In genomic region chr6:145127652-145128051, GRCm38 (mm10) we compare ENCODE assay signal across 20 mouse cellular contexts. TPM values are rescaled to one million over a fixed set of nuclear protein-coding genes. Genes with fewer than 3 reads are reported as not detected.
DNase-seq lines count a peak whose midpoint lies in the region; ATAC-seq and TF ChIP-seq lines count a peak whose summit lies in the region.
"Had no signal": no experiment of that assay in that cellular context is flagged by ENCODE, and none has a peak within 500 bp of the region (broad histone marks: within the 10 kb centered on the region; RNA-seq: fewer than 3 reads in every experiment).

No protein-coding gene starts in this region.

- H3K36me3 ChIP-seq in kidney, adult 2 months (ENCODE audit: control insufficient read depth, insufficient read depth, low read length) = no peaks in the 10 kb centered on the region
- no peaks in the 10 kb centered on the region for H3K36me3 ChIP-seq in midbrain, postnatal 0 days (ENCODE audit: insufficient read depth, low read length)
- H3K36me3 ChIP-seq in midbrain, embryonic 16.5 days (ENCODE audit: control insufficient read depth, insufficient read depth, low read length) = no peaks in the 10 kb centered on the region
- peaks cover 9 to 66% of the 10 kb centered on the region in 2 experiments for H3K36me3 ChIP-seq in CH12.LX (replicated peaks in 1 of 2; ENCODE audit: control insufficient read depth in 1 of 2, insufficient read depth in 1 of 2, low read length in 1 of 2)
- H3K36me3 ChIP-seq: G1E; heart, embryonic 10.5 days; midbrain, embryonic 13.5 days had no signal

- no peak overlapping the region for H3K9ac ChIP-seq in midbrain, postnatal 0 days (replicated peaks; ENCODE audit: low read length, poor library complexity, severe bottlenecking)
- no peak overlapping the region for H3K9ac ChIP-seq in midbrain, embryonic 16.5 days (ENCODE audit: low read depth, low read length)
- H3K9ac ChIP-seq in CH12.LX (ENCODE audit: insufficient read depth, low read depth) = no peak overlapping the region
- H3K9ac ChIP-seq: liver, embryonic 12.5 days; midbrain, embryonic 13.5 days had no signal

- no peaks in the 10 kb centered on the region for H3K9me3 ChIP-seq in midbrain, postnatal 0 days (ENCODE audit: low read length)
- no peaks in the 10 kb centered on the region for H3K9me3 ChIP-seq in midbrain, embryonic 16.5 days (replicated peaks; ENCODE audit: control insufficient read depth, low read length, poor library complexity, severe bottlenecking)
- H3K9me3 ChIP-seq in CH12.LX (replicated peaks; ENCODE audit: low read length) = peaks cover 12% of the 10 kb centered on the region
- H3K9me3 ChIP-seq: heart, embryonic 10.5 days; midbrain, embryonic 13.5 days had no signal

- no peaks in the 10 kb centered on the region for H3K27me3 ChIP-seq in kidney, adult 2 months (replicated peaks; ENCODE audit: control insufficient read depth, insufficient read depth, low read length)
- H3K27me3 ChIP-seq in midbrain, postnatal 0 days (ENCODE audit: insufficient read depth, low read length) = no peaks in the 10 kb centered on the region
- no peaks in the 10 kb centered on the region for H3K27me3 ChIP-seq in midbrain, embryonic 16.5 days (ENCODE audit: control insufficient read depth, insufficient read depth, low read depth, low read length)
- no peaks in the 10 kb centered on the region for H3K27me3 ChIP-seq in CH12.LX (replicated peaks)
- H3K27me3 ChIP-seq: liver, embryonic 12.5 days; midbrain, embryonic 13.5 days had no signal

- dilution Hi-C loops in CH12.LX (cut with MboI; ENCODE audit: extremely low pct_ligation_motif_present, extremely low pct_unique_long_range_greater_than_20kb, low sequenced_read_pairs) = no loop called here

- H3K4me1 ChIP-seq in kidney, adult 2 months (ENCODE audit: control insufficient read depth, insufficient read depth, low read length) = no peaks in the 10 kb centered on the region; the same call in 1 of the 2 replicates
- no peaks in the 10 kb centered on the region for H3K4me1 ChIP-seq in midbrain, postnatal 0 days (ENCODE audit: insufficient read depth, low read length)
- no peaks in the 10 kb centered on the region for H3K4me1 ChIP-seq in midbrain, embryonic 16.5 days (ENCODE audit: control insufficient read depth, insufficient read depth, low read length)
- H3K4me1 ChIP-seq in CH12.LX (ENCODE audit: control insufficient read depth in 1 of 2, insufficient read depth in 2 of 2) = peaks cover 12 to 42% of the 10 kb centered on the region in 2 experiments

- TF ChIP-seq POLR2A in kidney, adult 2 months (IDR thresholded peaks at IDR 0.05; ENCODE audit: low read depth, low read length) = no peak
- no peak for TF ChIP-seq POLR2A in CH12.LX (IDR thresholded peaks at IDR 0.05; ENCODE audit: low read depth, low read length)
- no peak for TF ChIP-seq POLR2A in brain, embryonic 14.5 days (IDR thresholded peaks at IDR 0.05; ENCODE audit: borderline replicate concordance, extremely low read depth, insufficient read depth, insufficient read length, poor library complexity, severe bottlenecking)

- in situ Hi-C loops in CH12.LX (cut with MboI; ENCODE audit: low pct_ligation_motif_present, low pct_unique_long_range_greater_than_20kb, low sequenced_read_pairs) = no loop called here

- no peak for TF ChIP-seq EP300 in CH12.LX (IDR thresholded peaks at IDR 0.05; ENCODE audit: low read length)

- ATAC-seq in midbrain, postnatal 0 days (ENCODE audit: low FRiP score) = no peak
- no peak for ATAC-seq in midbrain, embryonic 16.5 days
- ATAC-seq in frontal cortex, adult (ENCODE audit: low TSS enrichment) = no peak
- ATAC-seq: forebrain, embryonic 16.5 days; hindbrain, embryonic 16.5 days; liver, embryonic 12.5 days; midbrain, embryonic 13.5 days had no signal

- peak; percentile 49 for TF ChIP-seq RAD21 in CH12.LX (IDR thresholded peaks at IDR 0.05; ENCODE audit: low read depth, low read length)

- H3K27ac ChIP-seq in kidney, adult 2 months (ENCODE audit: insufficient read depth, low read depth, low read length) = no peak overlapping the region
- H3K27ac ChIP-seq in midbrain, postnatal 0 days (ENCODE audit: low read depth, low read length) = no peak overlapping the region
- no peak overlapping the region for H3K27ac ChIP-seq in midbrain, embryonic 16.5 days (ENCODE audit: low read length)
- no peak overlapping the region for H3K27ac ChIP-seq in CH12.LX (ENCODE audit: insufficient read depth, low read depth)
- H3K27ac ChIP-seq: heart, embryonic 10.5 days; liver, embryonic 12.5 days; midbrain, embryonic 13.5 days had no signal

- H3K4me2 ChIP-seq in midbrain, postnatal 0 days (ENCODE audit: low read depth, low read length, poor library complexity, severe bottlenecking) = no peak overlapping the region
- no peak overlapping the region for H3K4me2 ChIP-seq in midbrain, embryonic 16.5 days (ENCODE audit: low read length)
- H3K4me2 ChIP-seq in CH12.LX (ENCODE audit: insufficient read depth, low read depth, poor library complexity, severe bottlenecking) = no peak overlapping the region
- H3K4me2 ChIP-seq: liver, embryonic 12.5 days; midbrain, embryonic 13.5 days had no signal

- no peak overlapping the region for H3K4me3 ChIP-seq in kidney, adult 2 months (ENCODE audit: insufficient read depth, low read depth, low read length)
- H3K4me3 ChIP-seq in midbrain, postnatal 0 days (ENCODE audit: low read depth, low read length) = no peak overlapping the region
- no peak overlapping the region for H3K4me3 ChIP-seq in midbrain, embryonic 16.5 days (ENCODE audit: low read depth, low read length)
- H3K4me3 ChIP-seq in CH12.LX (replicated peaks in 1 of 3; ENCODE audit: low read depth in 2 of 3, low read length in 2 of 3, poor library complexity in 1 of 3) = no peak overlapping the region
- H3K4me3 ChIP-seq: heart, embryonic 10.5 days; liver, embryonic 12.5 days; midbrain, embryonic 13.5 days had no signal

- DNase-seq in kidney, adult 2 months = no peak
- DNase-seq in kidney, postnatal 36 days = no peak
- DNase-seq in midbrain, postnatal 0 days (ENCODE audit: low spot score) = no peak
- DNase-seq in CH12.LX (ENCODE audit: extremely low read depth) = no peak
- no peak for DNase-seq in brain, embryonic 14.5 days (ENCODE audit: low read depth)
- DNase-seq in embryo, embryonic 10.5 days (ENCODE audit: low spot score) = no peak
- DNase-seq: adrenal gland, postnatal 10 days; cerebellum, adult 8-10 months; embryo, embryonic 11 days; gastrocnemius, postnatal 14 days; kidney, adult 9 months; lung, postnatal 36 days had no signal

- TF ChIP-seq CTCF in kidney, adult 2 months (conservative IDR thresholded peaks at IDR 0.05; ENCODE audit: insufficient read depth, insufficient read length, low read depth, low read length) = 0 out of 2 replicates have a peak, but pooled peaks have one; percentile 10
- peak; percentile 27; the same call in 1 of the 2 replicates for TF ChIP-seq CTCF in midbrain, postnatal 0 days (IDR thresholded peaks at IDR 0.05)
- TF ChIP-seq CTCF in CH12.LX (conservative IDR thresholded peaks at IDR 0.05 in 1 of 2, IDR thresholded peaks at IDR 0.05 in 1 of 2; ENCODE audit: low read depth in 2 of 2, low read length in 2 of 2) = peak; percentile 23 to 56; a peak in 2 of 4 replicates
- TF ChIP-seq CTCF in brain, embryonic 14.5 days (IDR thresholded peaks at IDR 0.05; ENCODE audit: borderline replicate concordance, extremely low read depth, insufficient read depth, insufficient read length) = 0 out of 2 replicates have a peak, but pooled peaks have one; percentile 3

- peaks cover 53% of the 10 kb centered on the region for H3K79me2 ChIP-seq in CH12.LX (replicated peaks; ENCODE audit: control insufficient read depth, extremely low read depth, insufficient read depth, poor library complexity, severe bottlenecking)

- 97% methylated on average over 3 of the region's 3 CpGs for WGBS in kidney, adult 2 months
- 97% methylated on average over 3 of the region's 3 CpGs for WGBS in midbrain, postnatal 0 days
- WGBS in midbrain, embryonic 16.5 days = 95% methylated on average over 3 of the region's 3 CpGs

TF ChIP-seq in CH12.LX, 34 proteins besides CTCF, POLR2A, EP300 and RAD21:
- TF ChIP-seq SMC3 (IDR thresholded peaks at IDR 0.05; ENCODE audit: low read depth, low read length) (peak; percentile 64), IRF4 (IDR thresholded peaks at IDR 0.05; ENCODE audit: low read depth, low read length) (no peak)
TF ChIP-seq in CH12.LX: peak in this region for 1.

RNA-seq across cellular contexts. Expression of gene Lrmp, which starts 12.2 kb away (rescaled TPM):
- polyA plus RNA-seq in kidney, adult 2 months (2012; rRNA removed) = 2.8 and 6.4 TPM in 2 replicates
- total RNA-seq in midbrain, postnatal 0 days (2014; rRNA removed) = 1.8 and 2.9 TPM in 2 replicates
- polyA plus RNA-seq in midbrain, postnatal 0 days (2015; fragmentation: Nextera tagmentation; extraction: Ambion mirVana) = 0.59 and 1.5 TPM in 2 replicates
- polyA plus RNA-seq in midbrain, embryonic 16.5 days (2015; fragmentation: Nextera tagmentation; extraction: Ambion mirVana) = 0.61 and 0.75 TPM in 2 replicates
- total RNA-seq in CH12.LX (2012; rRNA removed) (92.3 and 102 TPM in 2 replicates), CH12.LX (2014; rRNA removed) (155 and 171 TPM in 2 replicates)
- polyA plus RNA-seq in CH12.LX (2012; ENCODE audit: insufficient read length, low read depth) = 163 and 180 TPM in 2 replicates
- polyA plus RNA-seq in brain, embryonic 14.5 days (2012; rRNA removed) = 1.0 and 1.2 TPM in 2 replicates

RNA-seq across cellular contexts. Expression of gene Bcat1, which starts 51.7 kb away (rescaled TPM):
- polyA plus RNA-seq in kidney, adult 2 months (2012; rRNA removed) = 10.0 and 10.2 TPM in 2 replicates
- 94.2 and 96.8 TPM in 2 replicates for total RNA-seq in midbrain, postnatal 0 days (2014; rRNA removed)
- 57.0 and 63.5 TPM in 2 replicates for polyA plus RNA-seq in midbrain, postnatal 0 days (2015; fragmentation: Nextera tagmentation; extraction: Ambion mirVana)
- 104 and 106 TPM in 2 replicates for polyA plus RNA-seq in midbrain, embryonic 16.5 days (2015; fragmentation: Nextera tagmentation; extraction: Ambion mirVana)
- total RNA-seq in CH12.LX (2012; rRNA removed) (129 and 141 TPM in 2 replicates), CH12.LX (2014; rRNA removed) (176 and 199 TPM in 2 replicates)
- polyA plus RNA-seq in CH12.LX (2012; ENCODE audit: insufficient read length, low read depth) = 157 and 176 TPM in 2 replicates
- 14.2 and 34.6 TPM in 2 replicates for polyA plus RNA-seq in brain, embryonic 14.5 days (2012; rRNA removed)
- polyA plus RNA-seq: G1E had no signal

Comparison
In these comparisons a context has a peak if more than half of its experiments do, and no peak if none do; other contexts are left out.
1. RNA of gene Lrmp, which starts 12.2 kb away (polyA plus RNA-seq): 163 to 180 TPM in CH12.LX; 2.8 to 6.4 TPM in kidney, adult 2 months, 1.0 to 1.2 TPM in brain, embryonic 14.5 days, 0.61 to 0.75 TPM in midbrain, embryonic 16.5 days and 0.59 to 1.5 TPM in midbrain, postnatal 0 days; every median in the first group is over 10 times any median in the second.
2. Peak in every context shown above with its lines, with median percentiles within 50 percentile points of each other: CTCF ChIP-seq.